Mouse (Mus musculus): ENCODE data around the gene Angel1.

Gene Angel1

GRCm38 (mm10) chr12:86726120-86726640, at the start of gene Angel1:
Gene Angel1 (minus strand): TSS chr12:86726460.
- DNase-seq (ENCODE audit: low spot score in 2 of 2), result peak; percentile 93 to 95

DNA sequence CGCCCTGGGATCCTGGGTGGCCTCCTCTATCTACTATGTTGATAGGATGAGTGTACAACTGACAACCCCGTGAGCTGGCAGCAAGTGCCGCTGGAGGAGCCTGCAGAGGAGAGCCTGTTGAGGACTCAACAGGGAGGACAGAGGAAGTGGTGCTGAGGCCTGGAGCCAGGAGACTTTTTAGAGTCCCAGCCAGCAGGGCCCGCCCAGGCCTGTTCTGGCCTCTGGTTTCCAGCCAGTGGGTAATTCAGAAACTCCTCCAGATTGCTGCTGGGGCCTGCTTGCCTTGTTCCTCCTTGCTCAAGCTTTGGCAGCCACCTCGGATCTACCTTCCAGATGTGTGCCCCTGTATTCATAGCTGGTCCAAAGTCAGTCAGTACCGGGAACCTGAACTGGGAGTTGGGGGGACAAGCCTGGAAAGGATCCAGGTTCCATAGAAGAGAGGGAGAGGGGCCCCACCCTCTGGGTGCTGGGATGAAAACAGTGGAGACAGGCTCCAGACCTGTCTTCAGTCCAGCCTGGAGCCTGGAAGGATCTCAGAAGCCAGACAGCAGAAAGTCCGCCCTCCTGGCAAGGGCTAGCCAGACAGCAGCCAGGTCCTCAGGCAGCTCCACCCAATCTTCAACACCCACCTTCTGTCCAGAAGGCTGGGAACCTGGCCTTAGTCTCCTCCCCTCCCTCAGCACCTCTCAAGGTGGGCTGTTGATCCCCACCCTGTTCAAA, 49.5 kb upstream of the Angel1 start:
- DNase-seq (ENCODE audit: low spot score in 2 of 2), result no peak

GRCm38 (mm10) chr12:86772551-86772950, 46.3 kb upstream of the Angel1 start:
- no peak for DNase-seq (ENCODE audit: low spot score in 2 of 2)

GRCm38 (mm10) chr12:86771823-86772427, 45.7 kb upstream of the Angel1 start:
- peak; percentile 84 to 95 for DNase-seq (ENCODE audit: low spot score in 2 of 2)

GRCm38 (mm10) chr12:86770927-86771326, 44.7 kb upstream of the Angel1 start:
- DNase-seq (ENCODE audit: low spot score in 2 of 2), result no peak

GRCm38 (mm10) chr12:86770261-86770670, 44.0 kb upstream of the Angel1 start:
- no peak for DNase-seq (ENCODE audit: low spot score in 2 of 2)

- no peak for DNase-seq (ENCODE audit: low spot score in 2 of 2)
Observed at GRCm38 (mm10) chr12:86769819-86770218, 43.6 kb upstream of the Angel1 start.

- peak; percentile 71 to 91 for DNase-seq (ENCODE audit: low spot score in 2 of 2)
Observed at GRCm38 (mm10) chr12:86768986-86769580, 42.8 kb upstream of the Angel1 start.

- DNase-seq (ENCODE audit: low spot score in 2 of 2), result peak in 1 of 2 experiments; percentile 20
Observed at GRCm38 (mm10) chr12:86767868-86768631, 41.8 kb upstream of the Angel1 start.

GRCm38 (mm10) chr12:86766467-86766866, 40.2 kb upstream of the Angel1 start:
- no peak for DNase-seq (ENCODE audit: low spot score in 2 of 2)

- DNase-seq (ENCODE audit: low spot score in 2 of 2), result no peak
Observed at GRCm38 (mm10) chr12:86764060-86764459, 37.8 kb upstream of the Angel1 start.

- DNase-seq (ENCODE audit: low spot score in 2 of 2), result no peak
Observed at GRCm38 (mm10) chr12:86761036-86761435, 34.8 kb upstream of the Angel1 start.

DNA sequence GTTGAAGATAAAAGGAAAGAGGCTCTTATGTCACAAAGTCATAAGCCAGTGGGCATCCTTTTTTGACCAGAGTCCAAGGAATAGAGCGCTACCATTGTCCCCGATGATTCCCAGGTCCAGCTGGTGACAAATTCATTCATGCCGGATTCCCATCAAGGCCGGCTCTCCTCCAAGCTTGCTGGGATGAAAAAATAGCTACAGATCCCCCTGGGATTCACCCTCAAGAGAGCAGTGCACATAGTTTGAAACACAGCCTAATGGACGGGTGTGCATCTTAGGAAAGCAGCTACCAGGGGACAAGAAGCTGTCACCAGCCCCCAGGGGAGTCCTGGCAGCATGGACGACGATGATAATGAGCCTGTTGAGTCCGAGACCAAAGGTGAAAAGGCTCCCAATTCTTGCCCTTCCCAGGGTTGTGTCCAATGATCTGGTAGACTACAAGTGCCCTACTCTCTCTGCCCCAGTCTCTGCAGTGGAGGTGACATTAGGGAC, 8.1 kb upstream of the Angel1 start, which contains the start of gene Lrrc74a:
TSS of gene Lrrc74a (plus strand) at position 51 of the 492 bp plus-strand sequence.
- no peak for DNase-seq (ENCODE audit: low spot score in 2 of 2)

DNA sequence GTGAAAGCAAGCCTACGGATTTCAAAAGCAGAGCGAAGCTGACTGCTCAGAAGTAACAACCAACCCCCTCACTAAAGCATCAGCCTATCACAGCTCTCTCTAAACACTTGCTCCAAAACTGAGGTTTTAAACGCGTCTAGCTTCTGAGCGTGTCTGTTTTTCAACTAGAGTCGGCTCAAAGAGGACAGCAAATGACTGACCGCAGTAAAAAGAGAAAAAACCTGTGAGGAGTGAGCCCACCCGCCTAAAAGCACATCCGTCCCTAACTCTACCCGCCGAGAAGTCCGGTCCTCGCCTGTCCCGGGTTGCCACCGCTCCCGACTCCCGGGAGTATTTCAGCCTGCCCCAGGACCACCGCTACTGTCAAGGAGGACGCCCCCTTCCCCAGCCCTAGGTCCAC, 554 bp downstream of the Angel1 start:
- DNase-seq (ENCODE audit: low spot score in 2 of 2), result no peak

DNA sequence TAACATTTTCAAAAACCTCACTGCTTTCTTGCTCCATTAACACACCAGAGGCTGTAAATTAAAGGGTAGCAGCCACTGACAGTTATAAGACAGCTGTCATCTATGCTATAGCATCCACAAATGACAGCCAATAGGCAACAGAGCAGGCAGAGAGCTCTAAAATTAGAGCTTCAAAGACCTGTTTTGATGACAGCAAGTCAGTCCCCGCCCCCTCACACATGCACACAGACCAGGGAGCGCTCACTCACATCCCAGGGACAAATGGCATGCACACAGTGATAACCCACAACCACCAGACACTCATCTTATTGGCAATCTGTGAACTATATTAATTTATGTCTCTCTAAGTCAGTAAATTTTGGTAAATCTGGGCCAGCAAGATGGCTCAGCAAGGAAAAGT, 2.0 kb downstream of the Angel1 start:
- DNase-seq (ENCODE audit: low spot score in 2 of 2), result no peak

DNA sequence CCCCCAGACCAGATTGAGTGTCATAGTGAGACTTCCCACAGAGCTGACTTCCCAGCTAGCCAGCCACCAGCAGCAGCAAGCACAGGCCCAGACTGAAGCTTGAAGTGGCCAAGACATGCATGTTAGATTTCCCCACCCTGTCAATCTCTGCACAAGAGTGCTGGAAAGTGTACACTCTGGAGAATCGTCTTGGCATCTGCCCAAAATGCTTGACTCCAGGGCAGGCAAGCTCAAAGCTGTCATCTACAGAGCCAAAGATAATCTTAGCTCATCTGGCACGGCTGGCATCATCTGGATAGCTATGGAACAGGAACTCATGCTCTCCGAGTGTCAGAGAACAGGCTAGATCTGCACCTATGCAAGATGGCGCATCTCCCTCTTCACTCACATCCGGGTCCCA, 4.8 kb downstream of the Angel1 start:
- DNase-seq (ENCODE audit: low spot score in 2 of 2), result no peak

DNA sequence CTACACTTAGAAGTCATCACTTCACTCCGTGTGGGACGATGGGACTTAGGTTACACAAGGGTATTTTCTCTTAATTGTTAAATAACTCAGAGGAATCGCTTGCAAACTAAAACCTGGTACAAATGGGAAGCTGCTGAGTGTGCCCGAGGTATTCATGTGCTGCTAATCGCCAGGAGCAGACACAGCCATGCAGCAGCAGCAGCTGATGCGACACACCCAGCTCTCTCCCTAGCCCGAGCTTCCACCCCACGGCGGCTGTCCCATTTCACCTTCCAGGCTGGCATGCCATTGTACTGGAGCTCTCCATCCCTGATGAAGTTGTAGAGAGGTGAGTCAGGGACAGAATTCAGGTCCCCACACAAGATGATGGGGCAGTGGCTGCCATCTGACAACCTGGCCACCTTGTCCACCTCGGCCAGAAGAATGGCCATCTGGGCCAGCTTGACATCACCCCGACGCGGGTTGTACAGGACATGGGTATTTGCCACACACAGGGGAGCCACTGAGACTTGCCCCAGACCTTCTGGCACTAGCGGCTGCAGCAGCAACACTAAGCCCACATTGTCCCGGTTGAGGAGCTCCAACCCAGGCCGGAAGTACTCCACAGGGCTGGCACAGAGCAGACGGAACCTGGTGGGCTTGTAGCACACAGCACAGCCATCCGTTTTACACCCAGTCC, 6.2 kb downstream of the Angel1 start:
- DNase-seq (ENCODE audit: low spot score in 2 of 2), result peak in 1 of 2 experiments; percentile 53

DNA sequence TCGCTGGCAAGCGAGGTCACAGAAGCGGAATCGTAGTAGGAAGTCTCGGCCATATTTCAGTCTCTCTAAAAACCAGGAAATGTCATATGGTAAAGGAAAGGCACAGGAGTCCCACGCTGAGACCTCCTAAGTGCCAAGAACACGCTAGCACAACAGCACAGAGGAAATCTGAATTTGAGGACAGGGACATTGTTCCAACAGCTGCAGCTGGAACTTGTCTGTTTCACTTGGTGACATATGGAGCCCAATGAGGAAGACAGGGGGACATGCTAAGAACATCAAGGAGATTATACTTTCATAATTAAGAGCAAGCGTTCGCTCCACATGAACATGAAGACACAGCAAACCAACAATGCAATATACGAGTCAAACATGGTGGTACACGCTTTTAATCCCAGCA, 9.3 kb downstream of the Angel1 start:
- DNase-seq (ENCODE audit: low spot score in 2 of 2), result peak in 1 of 2 experiments; percentile 48

GRCm38 (mm10) chr12:86715401-86715800, 10.9 kb downstream of the Angel1 start:
- peak; percentile 47 to 84 for DNase-seq (ENCODE audit: low spot score in 2 of 2)

GRCm38 (mm10) chr12:86714026-86714425, 12.2 kb downstream of the Angel1 start:
- no peak for DNase-seq (ENCODE audit: low spot score in 2 of 2)

- no peak for DNase-seq (ENCODE audit: low spot score in 2 of 2)
Observed at GRCm38 (mm10) chr12:86705843-86706242, 20.4 kb downstream of the Angel1 start.

All from spleen, postnatal 4 days (tissue).